Mouse (Mus musculus) heart, embryonic 12.5 days (tissue): ENCODE measurements around the gene Nuak1. TPM values are rescaled to one million over a fixed set of nuclear protein-coding genes. Genes with fewer than 3 reads are reported as not detected.
A peak's percentile ranks its signal among the peaks of the same experiment; 100 is the strongest.

Source experiments
- ATAC-seq: fragments of 200-750 bp; cut with Nextera tagmentation; 2 replicates; pipeline ENCODE4 v1.8.0; 2017; ENCODE audit warnings: moderate TSS enrichment, moderate library complexity; ENCODE audit not compliant: insufficient number of reproducible peaks, low FRiP score
- H3K27ac ChIP-seq: fragments of 300-500 bp; sonication (generic); 2 replicates; pipeline ENCODE4 v1.5.1; 2016; ENCODE audit warnings: mild to moderate bottlenecking, moderate library complexity; ENCODE audit not compliant: poor library complexity, severe bottlenecking
- H3K27me3 ChIP-seq: fragments of 300-500 bp; sonication (generic); replicated peaks from 2 replicates; pipeline ENCODE4 v1.6.1; 2016; ENCODE audit warnings: mild to moderate bottlenecking, moderate library complexity
- H3K36me3 ChIP-seq: fragments of 300-500 bp; sonication (generic); 2 replicates; pipeline ENCODE4 v1.6.1; 2016; ENCODE audit warnings: mild to moderate bottlenecking, moderate library complexity
- H3K4me1 ChIP-seq: fragments of 300-500 bp; sonication (generic); replicated peaks from 2 replicates; pipeline ENCODE4 v1.6.1; 2016; ENCODE audit warnings: mild to moderate bottlenecking
- H3K4me2 ChIP-seq: fragments of 300-500 bp; sonication (generic); 2 replicates; pipeline ENCODE4 v1.6.1; 2016; ENCODE audit warnings: mild to moderate bottlenecking, moderate library complexity
- H3K4me3 ChIP-seq: fragments of 300-500 bp; sonication (generic); 2 replicates; pipeline ENCODE4 v1.5.1; 2016; ENCODE audit warnings: mild to moderate bottlenecking
- H3K9ac ChIP-seq: fragments of 300-500 bp; sonication (generic); 2 replicates; pipeline ENCODE4 v1.6.1; 2016; ENCODE audit warnings: mild to moderate bottlenecking, moderate library complexity
- H3K9me3 ChIP-seq: fragments of 300-500 bp; sonication (generic); replicated peaks from 2 replicates; pipeline ENCODE4 v1.6.1; 2016; ENCODE audit warnings: mild to moderate bottlenecking, moderate library complexity
- WGBS: fragments of 180-500 bp; shearing (Covaris S2); methylation state at CpG from one replicate; pipeline ENCODE4 v1.1.7; 2016; 5-methylcytosine and 5-hydroxymethylcytosine counted together
- polyA plus RNA-seq: library from polyadenylated mRNA; unstranded; fragments of >200 nt; fragmentation: Nextera tagmentation; extraction: Ambion mirVana; gene quantifications from 2 replicates; pipeline ENCODE4 v1.2.1, GENCODE M21; 2016

Gene Nuak1
- polyA plus RNA-seq, 1 experiment from 2014 or later, result 3.7 TPM

GRCm38 (mm10) chr10:84446661-84447060 is 6.3 kb upstream of the Nuak1 start:
- Histone ChIP-seq H3K9ac (no peak overlapping the region), H3K4me3 (no peak overlapping the region), H3K4me1 (peaks cover 44% of the 10 kb centered on the region), H3K9me3 (no peaks in the 10 kb centered on the region), H3K27ac (peak overlapping the region; percentile 65), H3K27me3 (no peaks in the 10 kb centered on the region), H3K4me2 (no peak overlapping the region), H3K36me3 (no peaks in the 10 kb centered on the region)
- 86% methylated on average over 6 of the region's 6 CpGs for WGBS
- ATAC-seq, result no peak

DNA sequence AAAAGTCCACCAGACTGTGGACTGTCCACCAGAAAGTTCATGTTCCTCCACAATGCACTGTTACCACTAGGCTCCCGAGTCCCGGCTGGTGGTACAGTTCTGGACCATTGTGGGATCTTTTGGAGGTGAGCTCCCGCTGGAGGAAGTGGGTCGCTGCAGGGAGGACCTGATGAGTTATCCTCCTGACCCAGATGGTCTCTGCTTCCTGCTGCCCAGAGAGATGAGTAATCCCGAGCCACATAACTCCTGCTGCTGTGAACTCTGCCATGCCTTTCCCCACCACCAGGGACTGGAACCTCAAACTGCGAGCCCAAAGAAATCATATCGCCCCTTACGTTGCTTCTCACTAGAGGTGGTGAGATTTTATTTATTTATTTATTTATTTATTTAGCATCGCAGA is 4.0 kb upstream of the Nuak1 start:
- Histone ChIP-seq H3K27ac (no peak overlapping the region), H3K9me3 (no peaks in the 10 kb centered on the region), H3K27me3 (no peaks in the 10 kb centered on the region), H3K4me3 (no peak overlapping the region), H3K36me3 (no peaks in the 10 kb centered on the region), H3K4me2 (no peak overlapping the region), H3K4me1 (peaks cover 37% of the 10 kb centered on the region), H3K9ac (no peak overlapping the region)
- WGBS, result 56% methylated on average over 9 of the region's 9 CpGs
- ATAC-seq, result no peak

DNA sequence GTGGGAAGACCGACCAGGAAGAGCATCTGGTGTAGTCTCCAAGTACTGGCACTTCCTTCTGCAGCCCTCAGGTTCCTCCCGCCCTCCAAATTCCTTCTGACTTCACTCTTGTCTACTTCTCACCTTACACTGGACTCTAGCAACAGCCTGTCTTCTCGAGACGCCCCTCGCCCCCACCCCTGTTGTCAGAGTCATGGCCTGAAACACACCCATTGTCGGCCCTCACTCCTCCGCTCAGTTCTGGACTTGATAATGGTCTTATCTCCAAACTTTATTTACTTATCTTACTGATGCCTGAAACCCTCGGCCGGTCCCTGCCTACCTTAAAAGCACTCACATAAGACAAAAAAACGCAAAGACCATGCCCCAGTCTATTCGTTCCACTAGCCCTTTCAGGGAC is 1.4 kb upstream of the Nuak1 start:
- no peaks in the 10 kb centered on the region for H3K36me3 ChIP-seq
- no peak for ATAC-seq
- H3K9me3 ChIP-seq, result no peaks in the 10 kb centered on the region
- peak overlapping the region; percentile 93 for H3K4me2 ChIP-seq
- whole genome bisulfite sequencing, result 7% methylated on average over 11 of the region's 11 CpGs
- H3K9ac ChIP-seq, result peak overlapping the region; percentile 96
- peak overlapping the region; percentile 98 for H3K27ac ChIP-seq
- H3K4me3 ChIP-seq, result peak overlapping the region; percentile 80
- no peaks in the 10 kb centered on the region for H3K27me3 ChIP-seq
- H3K4me1 ChIP-seq, result peaks cover 46% of the 10 kb centered on the region

DNA sequence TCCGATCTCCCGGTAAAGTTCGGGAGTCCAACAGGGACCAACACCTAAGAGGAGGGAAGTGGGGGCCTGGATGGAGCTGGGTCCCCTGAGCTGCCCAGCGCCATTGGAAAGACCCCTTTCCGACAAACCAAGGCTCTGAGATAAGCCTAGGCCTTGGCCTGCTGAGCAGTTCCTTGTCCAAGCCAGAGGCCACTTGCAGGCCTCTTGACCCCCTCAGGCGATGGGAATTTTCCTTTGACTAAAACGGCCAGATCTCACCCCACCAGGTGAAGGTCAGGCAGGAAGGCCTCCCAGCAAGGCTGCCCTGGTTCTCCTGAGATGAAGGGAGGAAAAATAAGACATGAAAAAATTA is 1.0 kb upstream of the Nuak1 start:
- H3K36me3 ChIP-seq, result no peaks in the 10 kb centered on the region
- peak overlapping the region; percentile 93 for H3K4me2 ChIP-seq
- peaks cover 48% of the 10 kb centered on the region for H3K4me1 ChIP-seq
- H3K9me3 ChIP-seq, result no peaks in the 10 kb centered on the region
- WGBS, result under 1% methylated on average over 7 of the region's 7 CpGs
- peak overlapping the region; percentile 80 for H3K4me3 ChIP-seq
- H3K27ac ChIP-seq, result peak overlapping the region; percentile 98
- no peaks in the 10 kb centered on the region for H3K27me3 ChIP-seq
- H3K9ac ChIP-seq, result peak overlapping the region; percentile 96
- no peak for ATAC-seq

DNA sequence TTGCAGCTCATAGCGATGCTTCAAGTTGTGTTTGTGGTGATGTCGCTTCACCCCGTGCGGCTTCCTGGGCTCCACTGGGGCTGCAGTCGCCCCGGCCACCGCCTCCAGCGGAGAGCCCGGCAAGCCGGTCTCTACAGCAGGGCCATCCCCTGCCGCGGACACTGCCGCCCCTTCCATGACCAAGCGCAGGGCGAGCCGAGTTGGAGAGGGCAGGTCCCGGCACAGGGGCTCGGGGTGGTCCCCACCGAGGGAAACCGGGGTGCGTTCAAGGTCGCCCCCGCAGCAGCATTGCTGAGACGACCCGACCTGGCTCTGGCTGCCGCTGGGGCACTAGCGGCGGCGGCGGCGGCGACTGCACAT is 236 bp downstream of the Nuak1 start:
- Histone ChIP-seq H3K4me1 (peaks cover 59% of the 10 kb centered on the region), H3K4me3 (peak overlapping the region; percentile 80), H3K9ac (peak overlapping the region; percentile 96), H3K27me3 (no peaks in the 10 kb centered on the region), H3K36me3 (no peaks in the 10 kb centered on the region), H3K9me3 (no peaks in the 10 kb centered on the region), H3K27ac (peak overlapping the region; percentile 98), H3K4me2 (peak overlapping the region; percentile 93)
- ATAC-seq, result peak; percentile 48
- under 1% methylated on average over 32 of the region's 32 CpGs for WGBS

- Histone ChIP-seq H3K27ac (peak overlapping the region; percentile 98), H3K36me3 (peaks cover 6% of the 10 kb centered on the region), H3K27me3 (no peaks in the 10 kb centered on the region), H3K4me2 (peak overlapping the region; percentile 93), H3K4me1 (peaks cover 69% of the 10 kb centered on the region), H3K9ac (peak overlapping the region; percentile 96), H3K4me3 (peak overlapping the region; percentile 80), H3K9me3 (no peaks in the 10 kb centered on the region)
- WGBS, result 11% methylated on average over 7 of the region's 7 CpGs
- no peak for ATAC-seq
Observed at GRCm38 (mm10) chr10:84439228-84439596, 1.2 kb downstream of the Nuak1 start.

DNA sequence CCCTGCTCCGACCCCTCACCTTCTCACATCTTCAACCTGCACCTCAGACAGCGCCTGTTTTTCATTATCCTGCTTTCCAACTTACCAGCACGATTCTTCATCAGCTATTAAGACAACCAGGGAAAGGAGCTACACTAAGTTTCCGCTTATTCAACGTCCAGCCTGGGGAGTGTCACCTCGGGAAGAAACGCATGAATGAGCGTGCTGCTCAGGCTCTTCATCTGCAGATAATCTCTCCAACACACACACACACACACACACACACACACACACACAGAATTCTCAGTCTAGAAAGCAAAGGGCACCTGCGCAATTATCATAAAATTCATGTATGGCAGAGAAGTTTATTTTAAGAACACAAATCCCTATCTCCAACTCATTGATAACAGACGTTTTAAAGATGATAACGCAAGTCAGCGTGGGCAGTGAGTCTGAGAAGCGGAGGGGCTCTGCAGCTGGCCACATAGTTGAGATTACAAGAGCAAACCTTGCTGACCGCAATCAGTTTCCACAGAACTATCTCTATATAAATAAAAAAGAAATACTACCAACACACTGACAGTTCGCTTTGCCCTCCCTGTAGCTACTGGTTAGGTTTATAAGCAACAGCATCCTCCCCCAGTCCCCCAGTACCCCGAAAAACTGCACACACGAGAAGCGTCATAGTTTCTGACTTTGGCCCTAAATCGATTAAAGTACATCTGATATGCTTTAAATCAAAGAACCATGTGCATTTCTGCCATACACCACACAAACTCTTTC is 1.8 kb downstream of the Nuak1 start:
- 13% methylated on average over 19 of the region's 19 CpGs for WGBS
- no peak for ATAC-seq
- Histone ChIP-seq H3K9ac (peak overlapping the region; percentile 96), H3K27ac (peak overlapping the region; percentile 98), H3K9me3 (no peaks in the 10 kb centered on the region), H3K4me2 (peak overlapping the region; percentile 93), H3K4me3 (peak overlapping the region; percentile 80), H3K4me1 (peaks cover 71% of the 10 kb centered on the region), H3K36me3 (peaks cover 7% of the 10 kb centered on the region), H3K27me3 (no peaks in the 10 kb centered on the region)

DNA sequence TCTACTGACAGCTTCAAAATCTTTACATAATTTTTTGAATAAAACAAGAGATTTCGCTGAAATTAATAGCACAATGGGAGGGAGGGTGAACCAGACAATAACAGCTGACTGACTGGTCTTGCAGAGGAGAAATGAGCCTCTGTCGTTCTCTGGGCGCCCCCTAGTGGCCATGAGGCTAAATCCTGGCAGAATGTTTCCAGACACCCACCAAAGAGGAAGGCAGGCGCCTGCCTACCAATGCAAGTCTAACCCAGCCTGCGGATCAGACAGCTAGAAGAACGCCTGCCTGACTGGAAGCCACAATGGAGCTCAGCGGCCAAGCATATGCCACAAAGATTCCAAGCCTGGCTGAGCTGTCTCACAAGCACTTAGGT is 2.4 kb downstream of the Nuak1 start:
- peaks cover 11% of the 10 kb centered on the region for H3K36me3 ChIP-seq
- no peaks in the 10 kb centered on the region for H3K27me3 ChIP-seq
- under 1% methylated on average over 7 of the region's 7 CpGs for WGBS
- no peaks in the 10 kb centered on the region for H3K9me3 ChIP-seq
- H3K4me1 ChIP-seq, result peaks cover 71% of the 10 kb centered on the region
- H3K4me3 ChIP-seq, result peak overlapping the region; percentile 80
- H3K27ac ChIP-seq, result peak overlapping the region; percentile 98
- peak overlapping the region; percentile 93 for H3K4me2 ChIP-seq
- ATAC-seq, result peak; percentile 7; the same call in 1 of the 2 replicates
- peak overlapping the region; percentile 96 for H3K9ac ChIP-seq

- peaks cover 18% of the 10 kb centered on the region for H3K36me3 ChIP-seq
- WGBS, result 35% methylated on average over 14 of the region's 14 CpGs
- no peak overlapping the region for H3K27ac ChIP-seq
- peaks cover 66% of the 10 kb centered on the region for H3K4me1 ChIP-seq
- H3K9me3 ChIP-seq, result no peaks in the 10 kb centered on the region
- H3K27me3 ChIP-seq, result no peaks in the 10 kb centered on the region
- H3K9ac ChIP-seq, result peak overlapping the region; percentile 49; the same call in 1 of the 2 replicates
- ATAC-seq, result no peak
- H3K4me2 ChIP-seq, result peak overlapping the region; percentile 93
- H3K4me3 ChIP-seq, result peak overlapping the region; percentile 80
Observed at GRCm38 (mm10) chr10:84437166-84438048, 3.0 kb downstream of the Nuak1 start.

DNA sequence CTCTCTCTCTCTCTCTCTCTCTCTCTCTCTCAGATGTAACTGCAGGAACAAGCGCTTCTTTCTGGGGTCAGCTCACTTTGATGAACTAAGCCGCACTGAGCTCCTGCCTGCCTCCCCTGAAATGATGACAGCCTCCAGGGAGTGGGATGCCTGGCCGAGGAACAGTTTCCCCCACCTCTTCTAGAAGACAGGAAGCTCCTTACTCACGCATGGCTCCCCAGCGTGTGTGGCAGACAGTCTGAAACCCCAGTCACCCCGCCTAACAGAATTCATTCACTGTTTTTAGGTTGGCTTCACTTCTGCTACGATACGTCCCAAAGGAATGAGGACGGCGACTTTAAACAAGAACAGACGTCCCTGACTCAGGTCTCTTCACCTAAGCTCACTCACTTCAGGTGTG is 4.5 kb downstream of the Nuak1 start:
- Histone ChIP-seq H3K9ac (peak overlapping the region; percentile 25; the same call in 1 of the 2 replicates), H3K27me3 (no peaks in the 10 kb centered on the region), H3K4me2 (peak overlapping the region; percentile 17; the same call in 1 of the 2 replicates), H3K4me3 (no peak overlapping the region), H3K4me1 (peaks cover 61% of the 10 kb centered on the region), H3K9me3 (no peaks in the 10 kb centered on the region), H3K27ac (no peak overlapping the region), H3K36me3 (peaks cover 32% of the 10 kb centered on the region)
- ATAC-seq, result no peak
- 51% methylated on average over 11 of the region's 11 CpGs for WGBS

GRCm38 (mm10) chr10:84433193-84433801 is 7.1 kb downstream of the Nuak1 start:
- ATAC-seq, result no peak
- Histone ChIP-seq H3K4me1 (peaks cover 62% of the 10 kb centered on the region), H3K4me2 (no peak overlapping the region), H3K36me3 (peaks cover 45% of the 10 kb centered on the region), H3K9ac (peak overlapping the region; percentile 29; the same call in 1 of the 2 replicates), H3K4me3 (no peak overlapping the region), H3K27me3 (no peaks in the 10 kb centered on the region), H3K27ac (peak overlapping the region; percentile 38; the same call in 1 of the 2 replicates), H3K9me3 (no peaks in the 10 kb centered on the region)
- WGBS, result 47% methylated on average over 21 of the region's 21 CpGs
